Mouse (Mus musculus): ENCODE measurements around the gene Zc3h4. TPM values are rescaled to one million over a fixed set of nuclear protein-coding genes. Genes with fewer than 3 reads are reported as not detected.

Zc3h4 gene
- polyA plus RNA-seq, 1 experiment from 2014 or later, result 5.2 TPM

GRCm38 (mm10) chr7:16456289-16456688 is 55.6 kb downstream of the Zc3h4 start:
- Histone ChIP-seq H3K27ac (ENCODE audit: low read depth) (no peak overlapping the region), H3K4me2 (ENCODE audit: low read depth, low read length) (no peak overlapping the region), H3K4me3 (ENCODE audit: low read depth, low read length) (no peak overlapping the region), H3K4me1 (ENCODE audit: insufficient read depth) (peaks cover 15% of the 10 kb centered on the region), H3K27me3 (ENCODE audit: insufficient read depth, low read length) (no peaks in the 10 kb centered on the region), H3K9ac (replicated peaks) (no peak overlapping the region), H3K36me3 (replicated peaks; ENCODE audit: insufficient read depth, low read length) (0 out of 2 replicates have a peak, but pooled peaks cover 5% of the 10 kb centered on the region), H3K9me3 (ENCODE audit: low read length) (no peaks in the 10 kb centered on the region)
- TF ChIP-seq CTCF (IDR thresholded peaks at IDR 0.05; ENCODE audit: low read depth) (no peak), EP300 (IDR thresholded peaks at IDR 0.05; ENCODE audit: low read depth) (no peak)
- no peak for DNase-seq
- 87% methylated on average over 5 of the region's 5 CpGs for WGBS (ENCODE audit: insufficient replicate concordance)
- ATAC-seq, result no peak

- WGBS (ENCODE audit: insufficient replicate concordance), result 50% methylated on average over 13 of the region's 13 CpGs
- 0 out of 2 replicates have a peak, but pooled peaks cover 5% of the 10 kb centered on the region for H3K27me3 ChIP-seq (ENCODE audit: insufficient read depth, low read length)
- H3K36me3 ChIP-seq (replicated peaks; ENCODE audit: insufficient read depth, low read length), result 0 out of 2 replicates have a peak, but pooled peaks cover 3% of the 10 kb centered on the region
- no peak for ATAC-seq
- no peak for TF ChIP-seq CTCF (IDR thresholded peaks at IDR 0.05; ENCODE audit: low read depth)
- no peak for TF ChIP-seq EP300 (IDR thresholded peaks at IDR 0.05; ENCODE audit: low read depth)
- H3K4me1 ChIP-seq (ENCODE audit: insufficient read depth), result no peaks in the 10 kb centered on the region
- H3K27ac ChIP-seq (ENCODE audit: low read depth), result no peak overlapping the region
- no peak overlapping the region for H3K9ac ChIP-seq (replicated peaks)
- H3K4me3 ChIP-seq (ENCODE audit: low read depth, low read length), result no peak overlapping the region
- no peaks in the 10 kb centered on the region for H3K9me3 ChIP-seq (ENCODE audit: low read length)
- no peak overlapping the region for H3K4me2 ChIP-seq (ENCODE audit: low read depth, low read length)
- no peak for DNase-seq
These were observed 59.9 kb downstream of the Zc3h4 start for GRCm38 (mm10) chr7:16460566-16460965.

GRCm38 (mm10) chr7:16461151-16461550 is 60.4 kb downstream of the Zc3h4 start:
- no peaks in the 10 kb centered on the region for H3K9me3 ChIP-seq (ENCODE audit: low read length)
- DNase-seq (no peak), ATAC-seq (no peak)
- 0 out of 2 replicates have a peak, but pooled peaks cover 5% of the 10 kb centered on the region for H3K27me3 ChIP-seq (ENCODE audit: insufficient read depth, low read length)
- no peaks in the 10 kb centered on the region for H3K36me3 ChIP-seq (replicated peaks; ENCODE audit: insufficient read depth, low read length)
- H3K4me3 ChIP-seq (ENCODE audit: low read depth, low read length), result no peak overlapping the region
- H3K27ac ChIP-seq (ENCODE audit: low read depth), result no peak overlapping the region
- no peak overlapping the region for H3K9ac ChIP-seq (replicated peaks)
- 51% methylated on average over 6 of the region's 6 CpGs for WGBS (ENCODE audit: insufficient replicate concordance)
- no peaks in the 10 kb centered on the region for H3K4me1 ChIP-seq (ENCODE audit: insufficient read depth)
- TF ChIP-seq EP300 (IDR thresholded peaks at IDR 0.05; ENCODE audit: low read depth) (no peak), CTCF (IDR thresholded peaks at IDR 0.05; ENCODE audit: low read depth) (no peak)
- H3K4me2 ChIP-seq (ENCODE audit: low read depth, low read length), result no peak overlapping the region

- H3K27me3 ChIP-seq (ENCODE audit: insufficient read depth, low read length), result 0 out of 2 replicates have a peak, but pooled peaks cover 5% of the 10 kb centered on the region
- no peak for TF ChIP-seq EP300 (IDR thresholded peaks at IDR 0.05; ENCODE audit: low read depth)
- TF ChIP-seq CTCF (IDR thresholded peaks at IDR 0.05; ENCODE audit: low read depth), result no peak
- ATAC-seq, result no peak
- H3K4me3 ChIP-seq (ENCODE audit: low read depth, low read length), result no peak overlapping the region
- H3K4me1 ChIP-seq (ENCODE audit: insufficient read depth), result no peaks in the 10 kb centered on the region
- 73% methylated on average over 6 of the region's 6 CpGs for WGBS (ENCODE audit: insufficient replicate concordance)
- H3K9ac ChIP-seq (replicated peaks), result no peak overlapping the region
- no peaks in the 10 kb centered on the region for H3K36me3 ChIP-seq (replicated peaks; ENCODE audit: insufficient read depth, low read length)
- no peak for DNase-seq
- H3K9me3 ChIP-seq (ENCODE audit: low read length), result no peaks in the 10 kb centered on the region
- no peak overlapping the region for H3K27ac ChIP-seq (ENCODE audit: low read depth)
- no peak overlapping the region for H3K4me2 ChIP-seq (ENCODE audit: low read depth, low read length)
These were observed 61.0 kb downstream of the Zc3h4 start for GRCm38 (mm10) chr7:16461705-16462104.

GRCm38 (mm10) chr7:16463214-16463613 is 62.5 kb downstream of the Zc3h4 start:
- H3K36me3 ChIP-seq (replicated peaks; ENCODE audit: insufficient read depth, low read length), result no peaks in the 10 kb centered on the region
- peak; percentile 86 for DNase-seq
- H3K4me2 ChIP-seq (ENCODE audit: low read depth, low read length), result no peak overlapping the region
- no peak for TF ChIP-seq EP300 (IDR thresholded peaks at IDR 0.05; ENCODE audit: low read depth)
- peak; percentile 97 for TF ChIP-seq CTCF (IDR thresholded peaks at IDR 0.05; ENCODE audit: low read depth)
- 2% methylated on average over 14 of the region's 14 CpGs for WGBS (ENCODE audit: insufficient replicate concordance)
- H3K9ac ChIP-seq (replicated peaks), result no peak overlapping the region
- H3K9me3 ChIP-seq (ENCODE audit: low read length), result no peaks in the 10 kb centered on the region
- no peak overlapping the region for H3K4me3 ChIP-seq (ENCODE audit: low read depth, low read length)
- ATAC-seq, result peak; percentile 44; the same call in 1 of the 2 replicates
- H3K4me1 ChIP-seq (ENCODE audit: insufficient read depth), result no peaks in the 10 kb centered on the region
- H3K27me3 ChIP-seq (ENCODE audit: insufficient read depth, low read length), result 0 out of 2 replicates have a peak, but pooled peaks cover 10% of the 10 kb centered on the region
- H3K27ac ChIP-seq (ENCODE audit: low read depth), result no peak overlapping the region

GRCm38 (mm10) chr7:16465160-16465559 is 64.5 kb downstream of the Zc3h4 start:
- ATAC-seq, result peak; percentile 56; the same call in 1 of the 2 replicates

More at GRCm38 (mm10) chr7:16465160-16465559, 64.5 kb downstream of the Zc3h4 start:
- Histone ChIP-seq H3K4me1 (ENCODE audit: insufficient read depth) (no peaks in the 10 kb centered on the region), H3K4me2 (ENCODE audit: low read depth, low read length) (no peak overlapping the region), H3K9me3 (ENCODE audit: low read length) (no peaks in the 10 kb centered on the region), H3K27ac (ENCODE audit: low read depth) (no peak overlapping the region), H3K4me3 (ENCODE audit: low read depth, low read length) (no peak overlapping the region), H3K27me3 (ENCODE audit: insufficient read depth, low read length) (peaks cover 15% of the 10 kb centered on the region; the same call in 1 of the 2 replicates), H3K36me3 (replicated peaks; ENCODE audit: insufficient read depth, low read length) (no peaks in the 10 kb centered on the region), H3K9ac (replicated peaks) (no peak overlapping the region)
- TF ChIP-seq EP300 (IDR thresholded peaks at IDR 0.05; ENCODE audit: low read depth) (no peak), CTCF (IDR thresholded peaks at IDR 0.05; ENCODE audit: low read depth) (peak; percentile 95)
- 8% methylated on average over 8 of the region's 8 CpGs for WGBS (ENCODE audit: insufficient replicate concordance)
- peak; percentile 84 for DNase-seq

Data from liver, postnatal 0 days (tissue).